Mouse (Mus musculus) layer of hippocampus, postnatal 25 days (tissue): ENCODE results near the gene Pex11a. TPM values are rescaled to one million over a fixed set of nuclear protein-coding genes. Genes with fewer than 3 reads are reported as not detected.
"Not testable (repeated sequence)": the region's sequence is repeated elsewhere in the genome, so short reads cannot be mapped to it uniquely, and the experiment has no call there.

Experiments
- DNase-seq, 2 experiments: peaks; one replicate each; pipeline ENCODE4 v3.0.0; 2022; ENCODE audit warnings: mixed read lengths in 2 of 2, low spot score in 1 of 2; ENCODE audit errors: extremely low spot score in 1 of 2
- total RNA-seq, 2 experiments: library from RNA; stranded (reverse); gene quantifications; 2 replicates each; pipeline ENCODE4 v1.2.3; 2021

Pex11a gene
- total RNA-seq, result 10 to 100 TPM; 11.5 to 13.5 TPM

GRCm38 (mm10) chr7:79742659-79743536 lies at the start of gene Pex11a, which contains the start of gene Wdr93:
Gene Pex11a, minus strand, starts transcription at chr7:79743131.
Gene Wdr93, plus strand, starts transcription at chr7:79743163.
- DNase-seq, result peak; percentile 56 to 59

DNA sequence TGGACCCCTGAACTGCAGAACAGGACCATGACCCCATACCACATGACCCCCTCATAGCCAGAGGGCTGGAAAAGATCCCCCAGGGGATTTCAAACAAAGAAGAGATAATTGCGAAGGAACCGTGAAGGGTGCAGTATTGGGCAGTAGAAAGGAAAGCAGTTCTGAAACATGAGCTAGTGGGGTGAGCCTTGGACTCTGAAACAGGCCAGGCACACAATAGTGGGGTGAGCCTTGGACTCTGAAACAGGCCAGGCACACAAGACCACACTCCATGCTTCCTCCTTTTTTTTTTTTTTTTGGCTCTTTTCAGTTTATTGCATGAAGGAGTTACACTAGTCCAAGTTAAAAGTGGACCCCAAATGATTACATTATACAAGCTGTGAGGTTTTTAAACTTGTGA lies 46.9 kb upstream of the Pex11a start:
- DNase-seq, result not testable (repeated sequence)

DNA sequence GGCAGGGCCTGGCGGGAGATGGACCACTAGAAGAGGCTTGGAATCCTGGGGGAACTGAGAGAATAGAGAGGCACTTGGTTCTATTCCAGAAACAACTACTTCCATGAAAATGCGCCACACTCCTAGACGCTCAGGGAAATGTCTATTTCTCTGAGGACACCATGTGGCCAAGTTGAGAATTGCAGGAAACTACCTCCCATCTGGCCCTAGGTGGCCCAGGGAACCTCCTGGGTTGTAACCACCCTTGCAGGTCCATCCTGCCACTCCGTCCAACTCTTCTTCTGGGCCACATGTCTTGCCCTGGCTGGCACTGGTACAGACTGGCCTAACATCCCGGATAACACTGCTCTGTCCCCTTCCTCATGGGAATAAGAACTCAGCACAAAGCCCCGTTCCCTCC lies 43.4 kb upstream of the Pex11a start:
- peak; percentile 40 to 84 for DNase-seq

DNA sequence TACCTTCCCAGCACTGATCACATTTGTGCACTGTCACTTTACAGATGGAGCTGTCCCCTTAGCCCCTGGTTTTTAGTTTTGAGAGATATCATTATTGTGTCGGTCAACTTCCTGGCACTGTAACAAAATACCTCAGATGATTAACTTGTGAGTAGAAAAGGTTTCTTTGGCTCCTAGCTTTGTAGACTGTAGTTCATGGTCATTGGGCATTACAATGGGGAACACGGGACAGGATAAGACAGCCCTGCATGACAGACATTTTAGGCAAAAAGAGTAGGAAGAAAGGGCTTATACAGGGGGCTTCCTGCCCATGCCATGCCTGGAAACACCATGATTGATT lies 39.6 kb upstream of the Pex11a start:
- no peak for DNase-seq

- DNase-seq, result no peak
Observed at GRCm38 (mm10) chr7:79781826-79782515, 39.0 kb upstream of the Pex11a start.

DNA sequence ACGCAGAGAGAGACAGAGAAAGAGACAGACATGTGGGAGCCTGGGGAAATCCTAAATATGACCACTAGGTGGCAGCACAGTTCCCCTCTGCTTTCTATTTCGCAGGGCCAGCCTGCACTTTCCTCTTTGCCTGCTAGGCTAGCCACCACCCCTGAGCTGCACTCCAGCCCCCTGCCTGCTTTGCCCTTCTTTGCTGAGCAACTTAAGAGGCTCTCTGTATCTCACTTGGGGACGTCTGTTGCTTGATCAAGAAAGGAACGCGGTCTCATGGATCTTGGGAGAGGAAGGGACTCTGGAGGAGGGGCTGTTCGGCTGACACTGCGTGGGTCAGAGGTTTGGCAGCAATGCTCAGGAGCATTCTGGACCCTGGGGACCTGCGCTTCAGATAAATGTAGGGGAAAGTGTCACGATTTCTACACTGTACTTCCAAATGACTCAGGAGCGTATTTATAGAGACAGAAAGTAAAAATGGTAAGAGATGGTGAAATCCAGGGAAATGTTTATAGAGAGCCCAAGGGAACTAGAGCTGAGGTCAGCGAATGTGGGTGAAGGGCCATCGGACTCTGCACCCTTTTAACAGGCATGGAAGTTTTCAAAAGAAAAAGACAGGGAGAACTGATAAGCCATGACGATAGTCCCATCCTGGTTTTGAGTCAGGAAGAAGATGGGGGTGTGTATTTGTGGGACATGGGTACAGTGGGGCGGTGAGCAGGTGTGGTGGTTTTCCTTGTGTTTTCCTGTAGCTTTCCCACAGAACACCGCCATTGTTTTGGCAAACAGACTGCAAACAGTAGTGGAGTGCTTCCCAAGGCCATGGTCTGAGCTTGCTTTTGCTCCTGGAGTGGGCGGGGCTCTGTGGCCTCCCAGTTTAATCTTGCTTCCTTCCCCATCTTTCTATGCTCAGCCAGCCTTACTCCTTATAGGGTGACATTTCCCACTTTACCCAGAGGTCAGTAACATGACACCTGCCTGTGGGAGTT lies 38.0 kb upstream of the Pex11a start:
- peak; percentile 66 to 80 for DNase-seq

DNA sequence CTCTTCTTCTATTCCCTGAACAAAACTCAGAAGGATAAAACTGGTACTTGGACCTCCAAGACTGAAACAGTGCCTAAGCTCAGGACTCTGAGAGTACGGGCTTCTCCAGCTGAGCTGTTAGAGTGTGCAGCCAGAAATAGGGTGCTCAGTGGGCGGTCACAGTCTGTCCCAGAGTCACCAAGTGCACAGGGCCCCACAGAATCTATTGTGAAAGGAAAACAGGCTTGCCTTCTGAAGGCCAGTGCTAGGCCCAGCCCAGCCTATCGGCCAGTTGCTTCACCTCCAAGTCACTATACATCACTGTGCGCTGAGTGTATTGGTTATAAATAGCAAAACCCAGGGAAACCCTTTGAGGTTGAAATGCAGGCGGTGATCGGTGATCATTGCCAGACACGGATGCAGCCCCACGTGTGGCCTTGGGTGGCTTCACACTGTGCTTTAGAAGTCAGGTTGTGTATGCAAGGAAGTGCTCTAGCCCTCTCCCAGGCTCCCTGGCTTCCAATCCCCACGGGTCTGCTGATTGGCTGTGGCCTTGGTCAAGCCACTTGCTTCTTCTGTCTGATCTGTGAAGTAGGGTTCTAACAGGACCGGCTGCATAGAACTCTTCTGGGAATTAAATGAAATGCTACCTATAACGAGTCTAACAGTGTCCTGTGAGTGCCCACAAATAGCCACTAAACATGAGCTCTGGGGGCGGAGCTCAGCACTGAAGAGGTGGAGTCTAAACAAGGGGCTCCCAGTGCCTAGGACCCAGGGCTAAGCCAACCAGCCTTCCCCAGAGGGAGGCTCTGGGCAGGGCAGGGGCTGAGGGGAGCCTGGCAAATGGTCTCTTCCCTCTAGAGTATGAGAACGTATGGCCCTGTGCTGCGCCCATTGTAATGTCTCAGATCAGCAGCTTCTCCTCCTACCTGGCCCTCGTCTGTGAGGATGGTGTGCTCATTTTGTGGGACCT lies 28.9 kb upstream of the Pex11a start:
- no peak for DNase-seq

DNA sequence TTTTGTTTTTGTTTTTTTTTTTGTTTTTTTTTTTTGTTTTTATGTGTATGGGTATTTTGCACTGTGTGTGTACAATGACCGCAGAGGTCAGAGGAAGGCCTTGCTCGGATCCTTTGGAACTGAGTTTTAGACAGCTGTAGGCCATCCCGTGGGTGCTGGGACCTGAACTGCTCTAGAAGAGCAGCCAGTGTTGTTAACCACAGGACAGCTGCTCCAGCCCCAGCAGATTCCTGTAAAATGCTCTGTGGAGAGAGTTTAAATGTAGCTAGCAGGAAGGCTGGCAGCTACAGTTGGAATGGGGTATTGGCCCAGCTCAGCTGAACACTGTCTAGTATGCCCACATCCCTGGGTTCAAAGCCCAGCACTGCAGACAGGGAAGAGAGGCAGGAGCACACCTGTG lies 26.7 kb upstream of the Pex11a start:
- DNase-seq, result no peak

DNA sequence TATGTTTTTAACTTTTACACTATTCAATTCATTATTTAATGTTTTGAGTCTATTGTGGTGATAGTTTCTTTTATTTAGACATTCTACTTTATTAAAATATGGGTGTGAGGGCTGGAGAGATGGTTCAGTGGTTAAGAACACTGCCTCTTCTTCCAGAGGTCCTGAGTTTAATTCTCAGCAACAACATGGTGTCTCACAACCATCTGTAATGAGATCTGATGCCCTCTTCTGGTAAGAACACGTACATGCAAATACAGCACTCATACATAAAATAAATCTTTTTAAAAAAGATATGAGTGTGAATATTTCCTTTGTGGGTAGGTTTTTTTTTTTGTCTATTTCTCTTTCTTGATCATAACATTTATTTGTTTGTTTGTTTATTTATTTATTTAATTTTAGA lies 23.1 kb upstream of the Pex11a start:
- no peak for DNase-seq

DNA sequence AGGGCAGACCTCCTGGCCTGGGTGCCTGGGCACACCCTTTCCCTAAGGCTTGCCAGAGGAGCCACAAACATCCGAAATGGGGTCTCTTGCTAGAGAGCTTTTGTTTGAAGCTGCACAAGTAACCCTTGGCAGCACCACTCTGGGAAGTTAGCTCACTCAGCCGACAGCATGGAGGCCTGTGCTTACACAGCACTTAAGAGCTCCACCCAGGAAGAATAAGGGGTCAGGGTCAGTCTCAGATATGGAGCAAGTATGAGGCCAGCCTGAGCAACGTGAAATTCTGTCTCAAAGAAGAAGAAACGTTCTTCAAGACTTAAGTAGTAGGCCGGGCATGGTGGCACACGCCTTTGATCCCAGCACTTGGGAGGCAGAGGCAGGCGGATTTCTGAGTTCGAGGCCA lies 19.2 kb upstream of the Pex11a start:
- DNase-seq, result no peak

- no peak for DNase-seq
Observed at GRCm38 (mm10) chr7:79761124-79761876, 18.4 kb upstream of the Pex11a start.

DNA sequence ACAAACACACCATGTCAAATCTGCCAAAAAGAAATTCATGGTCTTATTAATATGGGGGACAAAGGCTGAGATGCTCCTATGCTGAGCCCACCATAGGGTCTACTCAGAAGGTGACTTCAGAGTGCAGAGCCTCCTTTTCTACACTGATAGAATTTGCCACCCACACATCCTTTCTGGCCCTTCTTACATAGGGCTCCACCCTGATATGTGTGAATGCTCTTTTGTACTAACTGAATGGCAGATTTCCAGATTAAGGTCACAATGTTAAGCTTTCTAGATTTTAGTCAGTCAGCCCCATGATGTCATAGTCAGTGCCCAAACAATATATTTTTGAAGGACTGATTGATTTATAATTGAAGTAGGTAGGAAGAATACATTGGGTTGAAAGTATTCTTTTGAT lies 16.8 kb upstream of the Pex11a start:
- DNase-seq, result no peak

DNA sequence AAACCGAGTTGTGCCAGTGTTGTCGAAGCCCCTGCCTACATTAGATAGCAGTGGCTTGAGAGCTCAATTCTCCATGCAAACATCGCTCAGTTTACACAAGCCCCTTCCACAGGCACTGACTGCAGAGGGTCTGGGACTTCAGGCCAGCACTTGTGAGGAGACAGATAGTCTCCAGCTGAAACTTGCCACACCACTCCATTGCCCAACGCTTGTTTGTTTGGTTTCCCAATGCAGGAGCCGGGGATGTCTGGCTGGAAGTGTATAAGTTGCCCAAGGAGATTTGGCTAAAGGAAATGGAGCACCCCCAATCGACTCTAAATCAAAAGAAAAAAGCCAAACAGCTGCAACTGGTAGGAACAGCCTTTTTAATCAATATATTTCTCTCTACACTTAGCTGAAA lies 15.2 kb upstream of the Pex11a start:
- no peak for DNase-seq

- no peak for DNase-seq
Observed at GRCm38 (mm10) chr7:79756334-79756733, 13.4 kb upstream of the Pex11a start.

DNA sequence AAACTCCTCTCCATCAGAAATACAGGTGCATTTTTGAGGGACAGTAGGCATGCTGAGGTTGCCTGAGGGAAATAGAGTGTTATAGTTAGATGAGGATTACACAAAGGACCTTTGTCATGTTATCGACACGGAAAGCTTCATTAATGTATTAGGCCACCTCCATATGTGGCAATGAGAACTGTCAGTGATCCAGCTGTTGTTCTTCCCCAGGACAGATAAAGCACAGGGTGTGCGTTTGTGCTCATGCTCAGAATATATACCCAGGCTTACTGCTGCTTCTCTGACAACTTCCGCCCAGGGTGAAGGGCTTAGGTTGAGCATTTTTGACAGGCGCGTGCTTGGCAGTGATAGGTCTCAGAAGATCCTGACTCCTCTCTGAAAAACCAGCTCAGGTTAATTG lies 6.6 kb upstream of the Pex11a start:
- DNase-seq, result no peak

DNA sequence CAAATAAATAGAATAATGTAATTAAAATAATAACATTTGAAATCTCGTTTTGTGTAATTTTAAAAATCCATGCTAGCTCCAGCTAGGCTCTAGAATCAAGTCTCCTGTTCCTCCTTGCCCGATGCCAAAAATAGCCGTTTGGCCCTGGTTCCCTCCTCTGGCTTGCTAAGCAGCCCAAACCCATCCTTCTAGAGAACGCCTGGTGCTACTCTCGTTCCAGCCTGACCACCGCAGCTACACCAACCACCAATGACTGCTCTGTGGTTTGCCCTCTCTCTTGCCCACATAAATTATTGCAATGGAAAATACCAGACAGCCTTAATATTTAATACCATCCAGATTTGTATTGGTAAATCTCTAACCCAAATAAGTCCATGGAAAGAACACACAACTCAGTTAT lies 4.7 kb upstream of the Pex11a start:
- DNase-seq, result no peak

GRCm38 (mm10) chr7:79744585-79744984 lies 1.7 kb upstream of the Pex11a start:
- no peak for DNase-seq

DNA sequence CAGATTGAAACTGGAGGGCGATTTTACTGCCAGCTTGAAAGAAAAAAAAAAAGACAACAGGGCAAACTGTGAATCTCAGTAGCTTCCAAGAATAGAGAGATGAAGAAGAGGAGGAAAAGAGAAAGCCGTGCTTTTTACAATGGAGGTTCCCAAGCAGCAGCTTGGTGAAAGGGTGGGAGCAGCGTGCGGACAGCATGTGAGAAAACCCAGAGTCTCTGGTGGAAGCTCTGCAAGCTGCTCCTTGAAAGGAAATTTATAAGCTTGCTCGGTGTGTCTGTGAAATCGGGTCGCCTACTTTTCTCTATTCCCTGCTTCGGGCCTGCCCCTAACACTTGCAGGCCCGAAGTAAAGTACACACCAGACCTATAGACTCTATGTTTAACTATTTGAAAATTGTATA lies 1.1 kb upstream of the Pex11a start:
- no peak for DNase-seq

DNA sequence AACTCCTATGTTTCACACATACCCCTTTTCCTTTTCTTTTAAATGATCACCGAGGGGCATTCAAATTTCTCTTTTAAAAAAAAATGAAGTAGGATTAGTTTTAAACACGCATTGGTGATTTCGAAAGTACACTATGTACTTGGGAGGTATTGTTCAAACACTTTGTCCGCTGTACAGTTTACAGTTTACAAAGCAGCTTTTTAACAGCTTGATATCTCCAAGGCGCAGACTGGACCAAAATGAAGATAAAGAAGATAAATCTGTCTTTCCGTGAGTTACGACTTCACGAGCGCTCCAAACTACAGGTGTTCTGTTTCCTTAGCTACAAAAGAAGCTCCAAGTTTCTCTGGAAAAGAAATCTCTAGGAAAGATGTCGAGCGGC lies 663 bp downstream of the Pex11a start:
- no peak for DNase-seq
